In the genomic region with DNA sequence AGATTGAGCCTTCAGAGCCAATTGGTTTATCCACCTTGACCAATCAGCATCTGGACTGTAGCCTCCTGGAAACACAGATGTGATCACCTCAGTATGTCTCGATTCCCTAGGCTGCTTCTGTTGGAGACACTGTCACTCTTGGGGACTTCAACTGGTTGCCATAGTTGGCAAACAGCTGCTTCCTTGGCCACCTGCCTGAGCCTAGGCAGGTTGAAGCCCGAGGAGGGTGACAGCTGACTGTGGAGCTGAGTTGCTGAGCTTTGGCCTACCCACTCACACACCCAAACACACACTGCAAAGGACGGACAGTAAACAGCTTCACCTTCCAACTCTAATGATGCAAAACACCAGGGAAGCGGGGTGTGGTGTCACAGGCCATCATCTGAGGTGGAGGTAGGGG, we compare ENCODE assay signal across 13 mouse cellular contexts. TPM values are rescaled to one million over a fixed set of nuclear protein-coding genes. Genes with fewer than 3 reads are reported as not detected.
DNase-seq lines count a peak whose midpoint lies in the region; ATAC-seq lines count a peak whose summit lies in the region.
"Had no signal": no experiment of that assay in that cellular context is flagged by ENCODE, and none has a peak within 500 bp of the region (broad histone marks: within the 10 kb centered on the region; RNA-seq: fewer than 3 reads in every experiment).

No protein-coding gene starts in this region.

- ATAC-seq in megakaryocyte-erythroid progenitor cell, adult 5-6 weeks (replicated peaks; ENCODE audit: low FRiP score, low TSS enrichment, poor library complexity, severe bottlenecking): no peak
- ATAC-seq: forebrain, embryonic 13.5 days had no signal

- DNase-seq in adrenal gland, postnatal 25 days: peak; percentile 20
- DNase-seq in adrenal gland, adult 8-10 months: no peak
- DNase-seq in layer of hippocampus, postnatal 10 days (ENCODE audit: low spot score in 2 of 2): peak; percentile 34 to 37
- DNase-seq in layer of hippocampus, adult 11-12 months (ENCODE audit: low spot score): no peak
- peak; percentile 86 for DNase-seq in gastrocnemius, postnatal 25 days
- peak; percentile 74 for DNase-seq in heart, postnatal 4 days
- no peak for DNase-seq in ovary, adult 18-20 months (ENCODE audit: low spot score)
- DNase-seq: cerebellum, adult 8-10 months; kidney, adult 9 months; liver; right cerebral cortex, postnatal 14 days had no signal

RNA-seq across cellular contexts. Expression of a gene that starts 7.7 kb away (rescaled TPM):
- total RNA-seq in adrenal gland, postnatal 25 days (2021): 818 and 895 TPM in 2 replicates
- total RNA-seq in adrenal gland, adult 8-10 months (2022): 100 to 1,000 TPM; 298 to 859 (median 554) TPM
- 100 to 1,000 TPM; 416 to 434 TPM for total RNA-seq in layer of hippocampus, postnatal 10 days (2021)
- total RNA-seq in gastrocnemius, postnatal 25 days (2021): 100 to 1,000 TPM; 243 to 291 TPM
- total RNA-seq in heart, postnatal 4 days (2021): 100 to 1,000 TPM; 410 to 462 TPM
- total RNA-seq in megakaryocyte-erythroid progenitor cell, adult 5-6 weeks (2014; fragmentation: Nextera tagmentation): 4.4 and 5.2 TPM in 2 replicates
- 2.7 TPM in 1 of 2 replicates, not detected in the other for total RNA-seq in megakaryocyte-erythroid progenitor cell, adult 5-6 weeks (2017)

RNA-seq across cellular contexts. Expression of a gene that starts 47.5 kb away (rescaled TPM):
- total RNA-seq in adrenal gland, postnatal 25 days (2021): 391 and 422 TPM in 2 replicates
- 100 to 1,000 TPM; 209 to 378 (median 290) TPM for total RNA-seq in adrenal gland, adult 8-10 months (2022)
- 100 to 1,000 TPM; 360 to 414 TPM for total RNA-seq in layer of hippocampus, postnatal 10 days (2021)
- total RNA-seq in gastrocnemius, postnatal 25 days (2021): 100 to 1,000 TPM in 1 of 2 experiments, 10 to 100 TPM in 1; 94.6 to 115 TPM
- total RNA-seq in heart, postnatal 4 days (2021): 100 to 1,000 TPM; 211 to 218 TPM
- total RNA-seq in megakaryocyte-erythroid progenitor cell, adult 5-6 weeks (2014; fragmentation: Nextera tagmentation): 192 and 212 TPM in 2 replicates
- total RNA-seq in megakaryocyte-erythroid progenitor cell, adult 5-6 weeks (2017): 189 and 243 TPM in 2 replicates

Comparison
In these comparisons a context has a peak if more than half of its experiments do, and no peak if none do; other contexts are left out.
1. DNase-seq: peak in adrenal gland, postnatal 25 days (single experiment), layer of hippocampus, postnatal 10 days (2 of 2), gastrocnemius, postnatal 25 days (single experiment) and heart, postnatal 4 days (single experiment); none in adrenal gland, adult 8-10 months (single experiment), layer of hippocampus, adult 11-12 months (single experiment) and ovary, adult 18-20 months (single experiment).
2. RNA of a gene that starts 7.7 kb away (total RNA-seq): 818 to 895 TPM in adrenal gland, postnatal 25 days, 298 to 859 TPM in adrenal gland, adult 8-10 months, 410 to 462 TPM in heart, postnatal 4 days, 416 to 434 TPM in layer of hippocampus, postnatal 10 days and 243 to 291 TPM in gastrocnemius, postnatal 25 days; 2.7 to 5.2 TPM in megakaryocyte-erythroid progenitor cell, adult 5-6 weeks; every median in the first group is over 10 times any median in the second.